Mouse (Mus musculus) kidney, embryonic 16.5 days (tissue): ENCODE results near the gene Ak2. TPM values are rescaled to one million over a fixed set of nuclear protein-coding genes. Genes with fewer than 3 reads are reported as not detected.
A peak's percentile ranks its signal among the peaks of the same experiment; 100 is the strongest.

Experiments
- ATAC-seq: fragments of 200-750 bp; cut with Nextera tagmentation; 2 replicates; pipeline ENCODE4 v1.8.0; 2017; ENCODE audit warnings: moderate TSS enrichment; ENCODE audit not compliant: low FRiP score, low TSS enrichment
- H3K27ac ChIP-seq: fragments of 300-500 bp; sonication (generic); 2 replicates; pipeline ENCODE4 v1.5.1; 2014; ENCODE audit warnings: low read length
- H3K27me3 ChIP-seq: fragments of 300-500 bp; sonication (generic); 2 replicates; pipeline ENCODE4 v1.6.1; 2014; ENCODE audit warnings: low read length, control low read depth, mixed read lengths; ENCODE audit not compliant: insufficient read depth
- H3K36me3 ChIP-seq: fragments of 300-500 bp; sonication (generic); 2 replicates; pipeline ENCODE4 v1.6.1; 2014; ENCODE audit warnings: low read length, control low read depth, mixed read lengths; ENCODE audit not compliant: insufficient read depth
- H3K4me1 ChIP-seq: fragments of 300-500 bp; sonication (generic); 2 replicates; pipeline ENCODE4 v1.6.1; 2014; ENCODE audit warnings: low read length, control low read depth, mixed read lengths; ENCODE audit not compliant: insufficient read depth
- H3K4me2 ChIP-seq: fragments of 300-500 bp; sonication (generic); replicated peaks from 2 replicates; pipeline ENCODE4 v1.6.1; 2014; ENCODE audit warnings: low read depth, low read length
- H3K4me3 ChIP-seq: fragments of 300-500 bp; sonication (generic); 2 replicates; pipeline ENCODE4 v1.5.1; 2014; ENCODE audit warnings: mild to moderate bottlenecking, low read length
- H3K9ac ChIP-seq: fragments of 300-500 bp; sonication (generic); replicated peaks from 2 replicates; pipeline ENCODE4 v1.6.1; 2014; ENCODE audit warnings: low read length
- H3K9me3 ChIP-seq: fragments of 300-500 bp; sonication (generic); 2 replicates; pipeline ENCODE4 v1.6.1; 2016; ENCODE audit warnings: low read length, control low read depth
- WGBS: fragments of 180-500 bp; shearing (Covaris S2); extraction: QIAGEN DNeasy Blood & Tissue Kit; methylation state at CpG from one replicate; pipeline ENCODE4 v1.1.7; 2014; 5-methylcytosine and 5-hydroxymethylcytosine counted together
- polyA plus RNA-seq: library from polyadenylated mRNA; unstranded; fragments of >200 nt; fragmentation: Nextera tagmentation; extraction: Ambion mirVana; gene quantifications from 2 replicates; pipeline ENCODE4 v1.2.1, GENCODE M21; 2015

The Ak2 gene
- polyA plus RNA-seq, 1 experiment from 2014 or later = 238 TPM

DNA sequence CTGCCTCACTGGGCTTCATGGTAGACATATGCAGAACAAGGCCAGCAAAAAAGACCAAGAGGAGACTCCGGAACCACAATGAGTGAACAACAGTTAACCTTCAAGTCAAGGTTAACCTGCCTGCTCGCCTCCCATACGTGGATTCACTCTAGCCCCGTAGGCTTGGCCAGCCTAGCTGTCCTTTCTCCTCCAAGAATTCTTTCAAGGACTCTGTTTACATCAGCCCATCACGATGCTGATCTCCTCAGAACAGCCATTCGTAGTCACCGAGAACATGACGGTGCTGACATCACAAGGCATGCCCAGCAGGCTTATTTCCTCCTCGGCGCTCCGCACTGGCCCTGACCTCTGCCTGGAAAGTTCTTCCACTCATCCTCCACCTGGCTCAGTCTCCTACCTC lies 33.6 kb upstream of the Ak2 start:
- Histone ChIP-seq H3K9ac (no peak overlapping the region), H3K27me3 (no peaks in the 10 kb centered on the region), H3K4me2 (no peak overlapping the region), H3K4me1 (peaks cover 18% of the 10 kb centered on the region), H3K27ac (no peak overlapping the region), H3K36me3 (no peaks in the 10 kb centered on the region), H3K9me3 (no peaks in the 10 kb centered on the region), H3K4me3 (no peak overlapping the region)
- 79% methylated on average over 11 of the region's 11 CpGs for WGBS
- no peak for ATAC-seq

DNA sequence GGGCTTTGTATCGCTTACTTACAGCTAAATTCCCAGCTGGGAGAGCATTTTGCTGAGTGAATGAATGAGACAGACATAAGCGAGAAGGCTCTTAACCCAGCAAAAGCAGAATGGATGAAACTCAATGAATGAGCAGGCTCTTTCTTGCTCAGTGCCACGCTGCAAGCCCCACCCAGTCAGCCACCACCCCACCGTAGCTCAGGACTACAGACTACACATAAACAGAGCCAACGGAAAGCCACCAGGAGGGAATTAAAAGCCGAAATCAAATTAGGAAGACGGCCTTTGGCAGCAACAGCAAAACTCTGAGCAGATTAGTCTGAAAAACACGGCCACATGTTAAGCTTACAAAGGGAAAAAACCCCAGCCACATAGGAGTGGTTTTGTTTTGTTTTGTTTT lies 32.9 kb upstream of the Ak2 start:
- Histone ChIP-seq H3K4me1 (peaks cover 19% of the 10 kb centered on the region), H3K9ac (no peak overlapping the region), H3K4me2 (no peak overlapping the region), H3K36me3 (no peaks in the 10 kb centered on the region), H3K9me3 (no peaks in the 10 kb centered on the region), H3K4me3 (no peak overlapping the region), H3K27me3 (no peaks in the 10 kb centered on the region), H3K27ac (no peak overlapping the region)
- ATAC-seq = no peak
- 81% methylated on average over 8 of the region's 8 CpGs for WGBS

DNA sequence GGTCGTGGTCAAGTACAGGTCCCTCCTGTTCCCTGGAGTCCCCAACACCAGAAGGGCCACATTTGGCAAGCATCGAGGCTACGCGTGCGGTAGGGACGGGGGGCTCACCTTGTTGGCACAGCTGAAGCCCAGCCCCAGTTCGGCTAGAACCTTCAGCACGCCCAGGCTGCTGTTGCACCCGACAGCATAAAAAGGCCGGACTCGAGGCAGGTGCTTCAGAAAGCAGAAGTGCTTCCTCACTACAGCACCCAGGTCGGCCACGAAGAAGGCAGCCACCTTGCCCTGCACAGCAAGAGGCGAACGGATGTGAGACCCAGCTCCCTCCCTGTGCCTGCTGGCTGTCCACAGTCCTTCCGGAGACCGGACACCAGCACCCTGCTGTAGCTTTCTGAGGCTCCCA lies 32.1 kb upstream of the Ak2 start:
- Histone ChIP-seq H3K27ac (no peak overlapping the region), H3K4me3 (no peak overlapping the region), H3K9ac (no peak overlapping the region), H3K9me3 (no peaks in the 10 kb centered on the region), H3K27me3 (no peaks in the 10 kb centered on the region), H3K4me1 (peaks cover 19% of the 10 kb centered on the region), H3K4me2 (no peak overlapping the region), H3K36me3 (no peaks in the 10 kb centered on the region)
- no peak for ATAC-seq
- WGBS = 90% methylated on average over 17 of the region's 17 CpGs

DNA sequence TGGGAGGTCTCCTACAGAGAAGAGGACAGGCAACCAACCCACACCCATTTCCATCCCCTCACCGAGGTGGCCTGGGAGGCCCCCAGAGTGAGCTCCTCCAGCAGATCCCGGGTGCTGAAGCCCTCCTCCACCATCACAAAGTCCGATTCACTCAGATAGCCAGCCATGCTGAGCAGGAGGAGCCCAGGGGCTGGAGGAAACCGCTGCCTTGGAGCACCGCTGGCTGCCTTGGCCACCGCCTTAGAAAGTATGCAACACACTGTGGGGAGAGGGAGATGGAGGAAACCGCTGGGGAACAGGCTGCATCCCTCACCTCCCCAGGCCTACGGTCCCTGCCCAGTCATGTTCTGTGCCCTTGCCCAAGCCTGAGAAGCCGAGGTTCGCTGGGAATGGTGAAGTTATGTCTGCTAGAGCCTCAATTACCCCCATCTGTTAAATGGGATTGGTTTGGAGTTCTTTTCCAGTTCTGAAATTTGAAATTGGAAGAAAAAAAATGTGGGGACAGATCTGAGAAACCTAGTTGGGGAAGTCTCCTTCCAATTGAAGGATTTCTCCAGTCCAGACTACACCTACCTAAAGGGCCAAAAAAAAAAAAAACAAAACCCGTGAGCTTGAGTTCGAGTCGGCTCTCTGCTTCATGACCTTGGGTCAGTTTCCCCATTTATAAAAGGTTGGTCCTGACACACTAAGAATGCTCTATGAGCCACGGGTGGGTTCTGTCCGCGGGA lies 30.3 kb upstream of the Ak2 start:
- peaks cover 19% of the 10 kb centered on the region for H3K4me1 ChIP-seq
- H3K36me3 ChIP-seq = no peaks in the 10 kb centered on the region
- peak overlapping the region; percentile 74 for H3K4me3 ChIP-seq
- WGBS = 4% methylated on average over 16 of the region's 16 CpGs
- H3K27me3 ChIP-seq = no peaks in the 10 kb centered on the region
- H3K9ac ChIP-seq = peak overlapping the region; percentile 77
- no peaks in the 10 kb centered on the region for H3K9me3 ChIP-seq
- no peak for ATAC-seq
- H3K27ac ChIP-seq = no peak overlapping the region
- H3K4me2 ChIP-seq = peak overlapping the region; percentile 97

DNA sequence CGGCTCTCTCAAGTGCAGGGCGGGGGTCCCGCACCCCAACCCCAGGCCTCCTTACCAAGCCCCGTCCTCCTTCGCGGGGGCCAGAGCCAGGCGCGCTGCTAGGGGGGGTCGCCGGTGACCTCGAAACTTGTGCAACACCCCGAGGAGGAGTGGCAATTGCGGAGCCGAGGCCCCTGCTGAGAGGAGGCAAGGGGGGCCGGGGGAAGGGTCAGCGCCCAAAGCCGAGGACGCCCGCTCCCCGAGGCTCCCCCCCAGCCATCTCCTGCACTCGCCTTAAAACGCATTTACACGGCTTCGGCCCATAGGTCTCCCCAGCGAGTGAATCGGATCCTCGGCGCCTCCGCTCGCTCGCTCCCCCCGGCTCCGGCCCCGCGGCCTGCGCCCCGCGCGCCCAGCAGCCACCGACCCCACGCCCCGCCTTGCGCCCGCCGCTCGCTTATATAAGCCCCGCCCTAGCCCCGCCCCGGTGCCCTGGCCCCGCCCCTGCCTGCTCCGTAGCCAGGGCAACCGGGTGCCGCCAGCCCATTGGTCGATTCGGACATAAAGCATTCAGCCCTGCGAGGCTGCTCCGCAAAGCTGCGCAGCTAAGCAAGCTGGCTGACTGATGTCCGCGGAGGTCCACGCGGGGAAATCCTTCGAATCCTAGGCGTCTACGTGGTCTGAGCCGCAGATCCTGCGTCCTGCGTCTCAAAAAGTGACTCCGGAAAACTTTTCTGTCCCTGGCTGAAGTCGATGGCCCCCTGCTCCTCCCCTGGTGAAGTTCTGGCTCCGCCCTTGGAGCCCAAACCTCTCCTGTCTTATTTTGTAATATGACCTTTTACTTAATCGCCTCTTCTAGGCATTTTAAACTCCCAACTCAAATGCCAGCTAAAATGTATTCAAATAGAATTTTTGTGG lies 29.5 kb upstream of the Ak2 start, which contains the start of gene Azin2:
Gene Azin2, minus strand, starts transcription at position 414 of the 897 bp plus-strand sequence.
- Histone ChIP-seq H3K4me3 (peak within 1 kb of the TSS; percentile 74), H3K4me1 (peaks cover 23% of the 10 kb centered on the region), H3K4me2 (peak within 1 kb of the TSS; percentile 97), H3K36me3 (no peaks in the 10 kb centered on the region), H3K27me3 (no peaks in the 10 kb centered on the region), H3K9me3 (no peaks in the 10 kb centered on the region), H3K9ac (peak within 1 kb of the TSS; percentile 77), H3K27ac (peak within 1 kb of the TSS; percentile 29; the same call in 1 of the 2 replicates)
- WGBS = under 1% methylated on average over 69 of the region's 72 CpGs
- ATAC-seq = peak; percentile 94

DNA sequence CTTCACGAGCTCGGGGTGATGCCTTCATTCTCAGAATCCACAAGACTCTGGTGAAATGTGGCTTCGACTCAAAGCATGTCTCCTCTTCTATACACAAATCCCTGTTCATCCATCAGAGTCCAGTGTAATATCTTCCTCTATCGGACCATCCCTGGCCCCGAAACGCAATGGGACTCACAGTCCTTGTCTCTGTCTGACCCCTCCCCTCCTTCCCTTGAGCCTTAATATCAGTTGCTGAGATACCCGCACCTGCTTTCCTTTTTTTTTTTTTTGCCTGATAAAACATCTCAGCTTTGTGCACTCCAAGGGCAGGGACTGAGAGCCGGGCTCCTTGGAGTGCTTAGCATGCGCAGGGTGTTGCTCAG lies 28.9 kb upstream of the Ak2 start:
- Histone ChIP-seq H3K27me3 (no peaks in the 10 kb centered on the region), H3K27ac (peak overlapping the region; percentile 29; the same call in 1 of the 2 replicates), H3K9me3 (no peaks in the 10 kb centered on the region), H3K4me1 (peaks cover 23% of the 10 kb centered on the region), H3K9ac (peak overlapping the region; percentile 67), H3K4me3 (peak overlapping the region; percentile 74), H3K4me2 (peak overlapping the region; percentile 97), H3K36me3 (no peaks in the 10 kb centered on the region)
- WGBS = 7% methylated on average over 9 of the region's 9 CpGs
- ATAC-seq = no peak

DNA sequence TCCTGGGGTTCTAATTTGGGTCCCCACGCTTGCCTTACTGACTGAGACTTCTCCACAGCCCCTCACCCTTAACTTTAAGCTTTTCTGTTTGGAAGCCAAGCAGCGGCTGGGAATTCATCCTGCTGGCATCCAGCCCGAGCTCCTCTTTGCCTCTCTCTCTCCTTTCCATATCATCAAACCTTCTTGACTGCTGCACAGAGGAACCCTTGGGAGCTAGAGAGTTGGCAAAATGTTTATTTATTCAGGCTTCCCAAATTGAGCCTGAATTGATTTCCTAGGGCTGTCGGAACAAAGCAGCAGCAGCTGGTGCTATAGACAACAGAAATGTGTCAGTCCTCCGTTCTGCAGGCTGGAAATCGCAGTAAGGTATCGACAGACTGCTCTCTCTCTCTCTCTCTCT lies 25.0 kb upstream of the Ak2 start:
- no peak for ATAC-seq

DNA sequence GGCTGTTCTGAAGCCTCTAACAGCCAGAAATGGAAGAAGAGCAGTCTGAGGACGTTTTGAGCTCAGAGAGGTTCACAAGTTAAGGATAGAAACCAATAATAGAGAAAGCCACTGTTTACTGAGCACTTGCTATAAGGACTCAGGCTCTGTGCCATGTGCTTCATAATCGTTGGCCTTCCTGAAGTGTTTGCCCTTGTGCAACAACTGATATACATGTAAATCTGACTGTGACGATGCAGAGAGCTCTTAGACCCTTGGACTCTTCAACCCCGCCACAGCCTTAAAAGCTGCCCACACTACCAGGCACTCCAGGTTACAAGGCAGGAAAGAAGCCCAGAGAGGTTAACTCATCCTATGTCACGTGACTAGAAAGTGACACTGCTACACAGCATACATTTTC lies 22.7 kb upstream of the Ak2 start:
- Histone ChIP-seq H3K4me3 (no peak overlapping the region), H3K36me3 (no peaks in the 10 kb centered on the region), H3K4me1 (0 out of 2 replicates have a peak, but pooled peaks cover 4% of the 10 kb centered on the region), H3K27ac (no peak overlapping the region), H3K9ac (no peak overlapping the region), H3K27me3 (no peaks in the 10 kb centered on the region), H3K4me2 (no peak overlapping the region), H3K9me3 (no peaks in the 10 kb centered on the region)
- ATAC-seq = no peak
- 77% methylated on average over 5 of the region's 5 CpGs for WGBS

More for the DNA sequence above, 25.0 kb upstream of the Ak2 start:
- Histone ChIP-seq H3K4me2 (no peak overlapping the region), H3K4me3 (no peak overlapping the region), H3K27me3 (no peaks in the 10 kb centered on the region), H3K36me3 (no peaks in the 10 kb centered on the region), H3K9ac (no peak overlapping the region), H3K4me1 (peaks cover 10% of the 10 kb centered on the region), H3K9me3 (no peaks in the 10 kb centered on the region), H3K27ac (no peak overlapping the region)
- WGBS = 43% methylated on average over 7 of the region's 7 CpGs

DNA sequence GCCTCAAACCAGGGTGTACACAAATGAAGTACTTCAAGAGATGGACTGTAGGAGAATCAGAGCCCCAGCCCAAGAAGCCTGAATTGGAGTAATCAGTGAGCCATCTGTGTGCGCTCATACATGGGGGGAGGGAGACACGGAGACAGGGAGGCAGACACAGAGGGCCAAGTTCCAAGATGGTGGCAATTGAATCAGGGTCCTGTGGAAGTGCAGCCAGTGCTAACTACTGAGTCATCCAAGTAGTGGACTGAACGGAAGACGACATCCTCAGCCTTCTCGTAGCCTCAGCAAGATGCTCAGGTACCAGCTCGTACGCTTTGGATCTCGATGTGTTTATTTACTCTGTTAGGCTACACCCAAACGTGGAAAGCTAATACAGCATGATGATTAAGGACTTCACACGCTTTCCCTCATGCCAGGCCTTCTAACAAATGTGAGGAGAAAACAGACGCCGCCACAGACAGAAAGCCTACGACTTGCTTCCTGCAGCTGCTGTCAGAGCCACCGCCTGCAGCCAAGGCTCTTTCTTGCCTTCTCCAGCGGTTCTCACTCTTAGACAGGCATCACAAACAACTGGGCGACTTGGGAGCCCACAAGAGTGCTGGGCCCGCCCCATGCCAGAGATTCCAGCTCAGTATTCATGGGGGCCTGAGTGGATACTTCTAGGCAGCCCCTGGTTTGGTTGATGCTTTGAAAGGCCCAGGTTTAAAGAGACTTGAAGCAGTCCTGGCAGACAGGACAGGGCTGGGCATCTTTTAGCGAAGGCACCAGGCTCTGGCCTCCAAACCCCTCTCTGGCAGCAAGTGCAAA lies 21.9 kb upstream of the Ak2 start:
- H3K4me2 ChIP-seq = no peak overlapping the region
- H3K27ac ChIP-seq = no peak overlapping the region
- H3K9me3 ChIP-seq = no peaks in the 10 kb centered on the region
- H3K9ac ChIP-seq = no peak overlapping the region
- no peaks in the 10 kb centered on the region for H3K36me3 ChIP-seq
- no peak overlapping the region for H3K4me3 ChIP-seq
- H3K27me3 ChIP-seq = no peaks in the 10 kb centered on the region
- 0 out of 2 replicates have a peak, but pooled peaks cover 4% of the 10 kb centered on the region for H3K4me1 ChIP-seq
- no peak for ATAC-seq
- WGBS = 56% methylated on average over 18 of the region's 18 CpGs
